Mouse (Mus musculus): Measurements from ENCODE around the gene Osbpl8. TPM values are rescaled to one million over a fixed set of nuclear protein-coding genes. Genes with fewer than 3 reads are reported as not detected.

Osbpl8 gene
- polyA plus RNA-seq, 1 experiment, result 18.4 TPM

GRCm38 (mm10) chr10:111157241-111157659, 7.3 kb upstream of the Osbpl8 start:
- Histone ChIP-seq H3K27me3 (ENCODE audit: control insufficient read depth, insufficient read depth, low read length) (no peaks in the 10 kb centered on the region), H3K27ac (ENCODE audit: insufficient read depth, low read length) (no peak overlapping the region), H3K4me1 (ENCODE audit: control insufficient read depth, insufficient read depth, low read length) (no peaks in the 10 kb centered on the region), H3K4me3 (replicated peaks; ENCODE audit: insufficient read depth, low read depth, low read length) (no peak overlapping the region)
- TF ChIP-seq POLR2A (IDR thresholded peaks at IDR 0.05; ENCODE audit: borderline replicate concordance, insufficient read depth, low read length), result no peak
- no peak for TF ChIP-seq CTCF (IDR thresholded peaks at IDR 0.05; ENCODE audit: borderline replicate concordance, insufficient read depth, low read depth, low read length)
- no peak for DNase-seq
- 79% methylated on average over 7 of the region's 7 CpGs for WGBS

DNA sequence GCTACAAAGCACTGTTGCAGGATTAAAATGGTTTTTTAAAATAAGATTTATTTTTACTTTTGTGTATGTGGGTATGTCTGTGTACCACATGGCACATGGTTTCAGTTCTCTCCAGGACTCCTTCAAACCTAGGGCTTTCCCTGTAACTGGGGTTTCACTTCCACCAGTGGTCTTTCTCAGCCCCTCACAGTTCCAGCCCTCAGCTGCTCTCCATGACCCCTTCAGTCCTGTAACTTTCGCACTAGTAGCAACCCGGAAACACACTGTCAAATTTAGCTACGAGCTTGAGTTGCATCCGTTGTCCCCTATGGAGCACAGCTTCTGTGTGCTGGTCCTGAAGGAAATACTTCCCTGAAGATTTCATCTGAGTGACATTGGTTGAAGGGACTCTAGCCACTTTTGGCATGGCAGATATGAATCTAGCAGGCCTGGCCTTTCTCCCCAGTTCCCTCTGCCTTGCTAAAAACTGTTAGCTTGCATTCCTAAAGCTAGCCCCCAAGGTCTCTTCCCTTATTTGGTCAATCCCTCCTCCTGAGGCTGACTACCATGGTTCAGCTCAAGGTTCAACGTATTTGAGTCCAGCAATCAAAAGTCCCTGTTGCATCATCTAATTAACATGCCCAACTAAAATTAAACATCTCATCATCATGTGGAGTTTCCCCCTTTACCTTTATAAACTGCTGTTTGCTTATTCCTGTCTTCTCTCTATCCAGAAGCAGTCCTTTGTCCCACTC, 4.6 kb upstream of the Osbpl8 start:
- H3K4me1 ChIP-seq (ENCODE audit: control insufficient read depth, insufficient read depth, low read length), result no peaks in the 10 kb centered on the region
- DNase-seq, result no peak
- H3K27ac ChIP-seq (ENCODE audit: insufficient read depth, low read length), result no peak overlapping the region
- TF ChIP-seq POLR2A (IDR thresholded peaks at IDR 0.05; ENCODE audit: borderline replicate concordance, insufficient read depth, low read length), result no peak
- TF ChIP-seq CTCF (IDR thresholded peaks at IDR 0.05; ENCODE audit: borderline replicate concordance, insufficient read depth, low read depth, low read length), result no peak
- no peaks in the 10 kb centered on the region for H3K27me3 ChIP-seq (ENCODE audit: control insufficient read depth, insufficient read depth, low read length)
- WGBS, result 76% methylated on average over 5 of the region's 5 CpGs
- H3K4me3 ChIP-seq (replicated peaks; ENCODE audit: insufficient read depth, low read depth, low read length), result no peak overlapping the region

GRCm38 (mm10) chr10:111160540-111160939, 4.0 kb upstream of the Osbpl8 start:
- no peak for DNase-seq
- Histone ChIP-seq H3K4me3 (replicated peaks; ENCODE audit: insufficient read depth, low read depth, low read length) (no peak overlapping the region), H3K27ac (ENCODE audit: insufficient read depth, low read length) (no peak overlapping the region), H3K4me1 (ENCODE audit: control insufficient read depth, insufficient read depth, low read length) (no peaks in the 10 kb centered on the region), H3K27me3 (ENCODE audit: control insufficient read depth, insufficient read depth, low read length) (no peaks in the 10 kb centered on the region)
- 91% methylated on average over 3 of the region's 3 CpGs for WGBS
- no peak for TF ChIP-seq POLR2A (IDR thresholded peaks at IDR 0.05; ENCODE audit: borderline replicate concordance, insufficient read depth, low read length)
- no peak for TF ChIP-seq CTCF (IDR thresholded peaks at IDR 0.05; ENCODE audit: borderline replicate concordance, insufficient read depth, low read depth, low read length)

DNA sequence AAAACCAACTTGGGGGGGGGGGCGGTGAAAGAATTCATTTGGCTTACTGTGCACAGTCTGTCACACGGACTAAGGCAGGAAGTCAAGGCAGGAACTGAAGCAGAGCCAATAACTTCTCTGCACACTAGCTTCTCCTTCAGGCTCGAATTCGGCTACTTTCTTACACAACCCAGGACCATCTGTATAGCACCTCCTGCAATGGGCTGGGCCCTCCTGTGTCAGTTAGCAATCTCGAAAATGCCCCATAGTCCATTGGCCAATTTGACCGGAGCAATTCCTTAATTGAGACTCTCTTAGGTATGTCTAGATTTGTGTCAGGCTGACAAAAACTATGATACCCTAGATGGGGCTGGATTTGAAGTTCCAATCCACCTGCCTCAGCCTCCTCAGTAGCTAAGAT, 3.2 kb upstream of the Osbpl8 start:
- TF ChIP-seq POLR2A (IDR thresholded peaks at IDR 0.05; ENCODE audit: borderline replicate concordance, insufficient read depth, low read length) (no peak), CTCF (IDR thresholded peaks at IDR 0.05; ENCODE audit: borderline replicate concordance, insufficient read depth, low read depth, low read length) (no peak)
- no peak overlapping the region for H3K27ac ChIP-seq (ENCODE audit: insufficient read depth, low read length)
- no peaks in the 10 kb centered on the region for H3K27me3 ChIP-seq (ENCODE audit: control insufficient read depth, insufficient read depth, low read length)
- no peak for DNase-seq
- H3K4me3 ChIP-seq (replicated peaks; ENCODE audit: insufficient read depth, low read depth, low read length), result no peak overlapping the region
- WGBS, result 77% methylated on average over 6 of the region's 6 CpGs
- no peaks in the 10 kb centered on the region for H3K4me1 ChIP-seq (ENCODE audit: control insufficient read depth, insufficient read depth, low read length)

- TF ChIP-seq CTCF (IDR thresholded peaks at IDR 0.05; ENCODE audit: borderline replicate concordance, insufficient read depth, low read depth, low read length) (no peak), POLR2A (IDR thresholded peaks at IDR 0.05; ENCODE audit: borderline replicate concordance, insufficient read depth, low read length) (no peak)
Observed at GRCm38 (mm10) chr10:111163025-111163424, 1.5 kb upstream of the Osbpl8 start.

DNA sequence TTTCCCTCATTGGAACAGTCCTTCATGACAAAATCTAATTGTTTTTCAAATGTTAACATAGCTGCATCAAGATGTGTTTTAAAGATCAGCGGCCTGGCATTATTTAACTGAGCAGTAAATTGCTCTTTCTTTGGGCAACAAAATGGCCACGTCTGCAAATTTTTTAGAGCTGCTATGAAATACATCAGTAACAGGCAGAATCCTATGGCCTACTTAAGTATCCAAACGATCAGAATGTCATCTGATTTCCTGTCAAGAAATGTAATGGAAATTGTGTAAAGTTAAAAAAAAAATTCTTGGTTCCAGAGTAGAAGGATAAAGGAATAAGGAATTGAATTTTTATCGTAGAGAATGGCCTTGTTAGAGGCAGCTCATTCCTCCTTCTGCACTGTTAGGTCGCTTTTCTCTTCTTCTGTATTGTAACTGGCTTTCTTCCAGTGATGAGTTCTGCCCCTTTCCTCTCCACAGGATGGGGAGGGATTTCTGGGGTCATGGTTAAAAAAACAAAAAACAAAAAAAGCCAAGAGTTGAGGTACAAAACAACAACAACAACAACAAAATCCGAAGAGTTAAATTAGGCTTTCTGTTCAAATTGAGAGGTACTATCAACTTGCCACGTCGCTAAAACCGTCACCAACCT, 831 bp upstream of the Osbpl8 start:
- WGBS, result 23% methylated on average over 9 of the region's 9 CpGs
- Histone ChIP-seq H3K4me3 (replicated peaks; ENCODE audit: insufficient read depth, low read depth, low read length) (peak overlapping the region; percentile 72), H3K27me3 (ENCODE audit: control insufficient read depth, insufficient read depth, low read length) (no peaks in the 10 kb centered on the region), H3K27ac (ENCODE audit: insufficient read depth, low read length) (peak overlapping the region; percentile 81; the same call in 1 of the 2 replicates), H3K4me1 (ENCODE audit: control insufficient read depth, insufficient read depth, low read length) (no peaks in the 10 kb centered on the region)
- TF ChIP-seq POLR2A (IDR thresholded peaks at IDR 0.05; ENCODE audit: borderline replicate concordance, insufficient read depth, low read length) (no peak), CTCF (IDR thresholded peaks at IDR 0.05; ENCODE audit: borderline replicate concordance, insufficient read depth, low read depth, low read length) (no peak)
- DNase-seq, result no peak

More at GRCm38 (mm10) chr10:111163025-111163424, 1.5 kb upstream of the Osbpl8 start:
- Histone ChIP-seq H3K27me3 (ENCODE audit: control insufficient read depth, insufficient read depth, low read length) (no peaks in the 10 kb centered on the region), H3K4me1 (ENCODE audit: control insufficient read depth, insufficient read depth, low read length) (no peaks in the 10 kb centered on the region), H3K27ac (ENCODE audit: insufficient read depth, low read length) (no peak overlapping the region), H3K4me3 (replicated peaks; ENCODE audit: insufficient read depth, low read depth, low read length) (no peak overlapping the region)
- DNase-seq, result no peak
- 95% methylated on average over 3 of the region's 3 CpGs for WGBS

GRCm38 (mm10) chr10:111165219-111165981, 848 bp downstream of the Osbpl8 start:
- no peaks in the 10 kb centered on the region for H3K4me1 ChIP-seq (ENCODE audit: control insufficient read depth, insufficient read depth, low read length)
- no peaks in the 10 kb centered on the region for H3K27me3 ChIP-seq (ENCODE audit: control insufficient read depth, insufficient read depth, low read length)
- TF ChIP-seq CTCF (IDR thresholded peaks at IDR 0.05; ENCODE audit: borderline replicate concordance, insufficient read depth, low read depth, low read length) (no peak), POLR2A (IDR thresholded peaks at IDR 0.05; ENCODE audit: borderline replicate concordance, insufficient read depth, low read length) (no peak)
- H3K4me3 ChIP-seq (replicated peaks; ENCODE audit: insufficient read depth, low read depth, low read length), result peak overlapping the region; percentile 72
- H3K27ac ChIP-seq (ENCODE audit: insufficient read depth, low read length), result peak overlapping the region; percentile 35; the same call in 1 of the 2 replicates
- under 1% methylated on average over 52 of the region's 52 CpGs for WGBS
- no peak for DNase-seq

Data from cerebellum, adult 2 months (tissue).